Mouse (Mus musculus) midbrain, postnatal 0 days (tissue): ENCODE data around the gene Lhx9. TPM values are rescaled to one million over a fixed set of nuclear protein-coding genes. Genes with fewer than 3 reads are reported as not detected.
A peak's percentile ranks its signal among the peaks of the same experiment; 100 is the strongest.

Experiments used
- ATAC-seq: fragments of 200-750 bp; cut with Nextera tagmentation; 2 replicates; pipeline ENCODE4 v1.8.0; 2017; ENCODE audit warnings: moderate number of reproducible peaks, mild to moderate bottlenecking, moderate TSS enrichment, moderate library complexity; ENCODE audit not compliant: low FRiP score
- DNase-seq: peaks from one replicate; pipeline ENCODE4 v3.0.0-alpha.2; 2015; ENCODE audit warnings: low spot score
- H3K27ac ChIP-seq: fragments of 300-500 bp; sonication (generic); 2 replicates; pipeline ENCODE4 v1.5.1; 2014; ENCODE audit warnings: low read depth, mild to moderate bottlenecking, low read length, mixed read lengths
- H3K27me3 ChIP-seq: fragments of 300-500 bp; sonication (generic); 2 replicates; pipeline ENCODE4 v1.6.1; 2014; ENCODE audit warnings: low read length, control low read depth, mixed read lengths; ENCODE audit not compliant: insufficient read depth
- H3K36me3 ChIP-seq: fragments of 300-500 bp; sonication (generic); 2 replicates; pipeline ENCODE4 v1.6.1; 2014; ENCODE audit warnings: low read length, control low read depth, mixed read lengths; ENCODE audit not compliant: insufficient read depth
- H3K4me1 ChIP-seq: fragments of 300-500 bp; sonication (generic); 2 replicates; pipeline ENCODE4 v1.6.1; 2014; ENCODE audit warnings: mild to moderate bottlenecking, control low read depth, antibody characterized with exemption, low read length, mixed read lengths; ENCODE audit not compliant: insufficient read depth
- H3K4me2 ChIP-seq: fragments of 300-500 bp; sonication (generic); 2 replicates; pipeline ENCODE4 v1.6.1; 2014; ENCODE audit warnings: low read depth, mild to moderate bottlenecking, low read length, mixed read lengths; ENCODE audit not compliant: poor library complexity, severe bottlenecking
- H3K4me3 ChIP-seq: fragments of 300-500 bp; sonication (generic); 2 replicates; pipeline ENCODE4 v1.5.1; 2014; ENCODE audit warnings: low read depth, mild to moderate bottlenecking, low read length, moderate library complexity
- H3K9ac ChIP-seq: fragments of 300-500 bp; sonication (generic); replicated peaks from 2 replicates; pipeline ENCODE4 v1.6.1; 2014; ENCODE audit warnings: mild to moderate bottlenecking, low read length, moderate library complexity, mixed read lengths; ENCODE audit not compliant: poor library complexity, severe bottlenecking
- H3K9me3 ChIP-seq: fragments of 300-500 bp; sonication (generic); 2 replicates; pipeline ENCODE4 v1.6.1; 2016; ENCODE audit warnings: low read length, control low read depth
- CTCF ChIP-seq: IDR thresholded peaks from 2 replicates; pipeline ENCODE4 v1.5.1; 2016; ENCODE audit warnings: antibody characterized with exemption, mild to moderate bottlenecking
- WGBS: fragments of 180-500 bp; shearing (Covaris S2); extraction: QIAGEN DNeasy Blood & Tissue Kit; methylation state at CpG from one replicate; pipeline ENCODE4 v1.1.7; 2014; 5-methylcytosine and 5-hydroxymethylcytosine counted together
- polyA plus RNA-seq: library from polyadenylated mRNA; unstranded; fragments of >200 nt; fragmentation: Nextera tagmentation; extraction: Ambion mirVana; gene quantifications from 2 replicates; pipeline ENCODE4 v1.2.1, GENCODE M21; 2015
- total RNA-seq: library from RNA; depleted of rRNA; stranded (reverse); fragments of >200 nt; gene quantifications from 2 replicates; pipeline ENCODE4 v1.2.3, GENCODE M21; 2014

Lhx9 gene
- total and polyA plus RNA-seq, 2 experiments from 2014 or later, result 76.9 to 129 TPM

DNA sequence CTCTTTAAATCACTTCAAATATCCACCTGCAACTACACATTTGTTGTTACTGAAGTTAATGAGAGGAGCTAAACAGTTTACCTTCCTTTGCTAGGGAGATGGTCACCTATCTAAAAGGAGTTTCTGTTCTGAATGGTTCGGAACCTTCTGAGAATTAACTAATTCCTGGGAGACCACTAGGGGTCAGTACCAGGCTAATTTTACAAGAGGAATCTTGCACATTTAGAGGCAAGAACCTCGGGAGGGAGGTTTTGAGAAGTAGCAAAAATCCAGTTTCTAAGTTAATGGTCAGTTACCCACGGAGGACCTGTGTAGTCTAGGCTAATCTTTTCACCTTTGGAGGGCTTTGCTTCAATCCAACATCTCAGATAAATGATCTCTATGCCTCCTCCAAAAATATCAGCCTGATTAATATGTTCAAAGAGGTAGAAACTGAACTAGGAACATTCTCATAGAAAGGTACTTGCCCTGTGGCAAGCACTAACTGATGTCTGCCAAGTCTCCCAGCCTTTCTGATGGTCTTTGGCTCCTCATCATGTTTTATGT, 12.9 kb downstream of the Lhx9 start:
- Histone ChIP-seq H3K36me3 (no peaks in the 10 kb centered on the region), H3K4me1 (no peaks in the 10 kb centered on the region), H3K27ac (peak overlapping the region; percentile 90; the same call in 1 of the 2 replicates), H3K27me3 (peaks cover 12% of the 10 kb centered on the region; the same call in 1 of the 2 replicates), H3K9me3 (no peaks in the 10 kb centered on the region), H3K4me3 (peak overlapping the region; percentile 44), H3K4me2 (peak overlapping the region; percentile 64), H3K9ac (peak overlapping the region; percentile 50; the same call in 1 of the 2 replicates)
- DNase-seq (peak; percentile 70), ATAC-seq (no peak)
- WGBS, result 0% methylated on average over 3 of the region's 3 CpGs
- TF ChIP-seq CTCF, result peak; percentile 82

DNA sequence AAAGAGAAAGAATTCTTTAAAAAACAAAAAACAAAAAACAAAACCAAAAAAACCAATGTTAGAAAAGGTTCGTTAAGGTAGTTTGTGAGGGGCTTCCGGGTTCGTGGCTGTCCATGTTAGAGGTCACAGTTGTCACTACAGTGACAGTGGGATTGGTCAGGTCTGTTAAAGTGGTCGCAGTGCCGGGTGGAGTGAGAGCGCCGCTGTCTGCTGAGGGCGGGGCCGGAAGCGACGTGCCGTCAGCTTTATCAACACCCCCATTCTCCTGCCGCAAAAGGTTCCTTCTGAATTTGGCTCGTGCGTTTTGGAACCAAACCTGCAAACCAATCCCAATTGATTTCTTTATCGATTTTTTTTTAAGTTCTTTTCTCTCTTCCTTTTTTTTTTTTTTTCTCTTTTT, 17.1 kb downstream of the Lhx9 start:
- peak overlapping the region; percentile 39 for H3K4me2 ChIP-seq
- WGBS, result 2% methylated on average over 16 of the region's 16 CpGs
- ATAC-seq (no peak), DNase-seq (no peak)
- H3K9me3 ChIP-seq, result no peaks in the 10 kb centered on the region
- H3K4me3 ChIP-seq, result peak overlapping the region; percentile 25
- no peaks in the 10 kb centered on the region for H3K27me3 ChIP-seq
- no peak for TF ChIP-seq CTCF
- no peaks in the 10 kb centered on the region for H3K4me1 ChIP-seq
- no peaks in the 10 kb centered on the region for H3K36me3 ChIP-seq
- no peak overlapping the region for H3K9ac ChIP-seq
- peak overlapping the region; percentile 55; the same call in 1 of the 2 replicates for H3K27ac ChIP-seq

DNA sequence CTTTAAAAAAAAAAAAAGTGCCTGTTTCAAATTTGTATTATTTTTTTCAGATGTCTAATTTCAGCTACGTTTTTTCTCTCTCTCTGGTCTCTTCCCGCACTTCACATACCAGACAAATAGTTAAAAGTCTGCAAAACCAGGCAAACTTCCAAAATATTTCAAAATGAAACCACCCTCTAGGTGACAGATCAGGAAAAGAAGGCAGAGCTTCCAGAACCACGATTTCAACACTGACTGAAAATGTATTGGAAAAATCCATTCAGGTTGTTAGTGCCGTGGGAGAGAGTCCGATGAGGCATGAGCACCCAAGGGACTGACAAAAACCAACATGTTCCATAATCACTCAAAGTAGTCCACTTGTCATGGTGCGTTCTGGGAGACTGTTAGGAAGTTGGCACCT, 21.5 kb downstream of the Lhx9 start:
- no peak for TF ChIP-seq CTCF
- Histone ChIP-seq H3K4me2 (no peak overlapping the region), H3K9me3 (no peaks in the 10 kb centered on the region), H3K36me3 (no peaks in the 10 kb centered on the region), H3K27ac (no peak overlapping the region), H3K4me3 (no peak overlapping the region), H3K9ac (no peak overlapping the region), H3K4me1 (no peaks in the 10 kb centered on the region), H3K27me3 (no peaks in the 10 kb centered on the region)
- ATAC-seq, result no peak
- DNase-seq, result no peak
- 55% methylated on average over 6 of the region's 6 CpGs for WGBS

DNA sequence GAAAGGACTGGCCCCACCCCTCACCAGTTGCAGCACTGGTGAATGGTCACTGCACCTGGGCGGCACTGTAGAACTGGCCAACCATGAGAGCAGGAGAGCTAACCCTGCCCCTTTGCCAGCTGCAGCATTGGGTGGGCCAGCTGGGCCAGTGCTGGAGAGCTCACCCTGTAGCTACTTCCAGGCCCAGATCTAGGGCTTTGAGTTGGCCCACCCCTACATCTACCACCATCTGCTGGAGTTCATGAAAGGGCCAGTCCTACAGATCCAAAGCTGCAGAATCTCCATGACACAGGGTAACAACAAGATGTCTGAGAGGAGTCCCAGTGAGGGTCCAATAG, 25.4 kb downstream of the Lhx9 start:
- Histone ChIP-seq H3K9me3 (no peaks in the 10 kb centered on the region), H3K27ac (no peak overlapping the region), H3K4me2 (no peak overlapping the region), H3K36me3 (no peaks in the 10 kb centered on the region), H3K4me1 (no peaks in the 10 kb centered on the region), H3K27me3 (no peaks in the 10 kb centered on the region), H3K9ac (no peak overlapping the region), H3K4me3 (no peak overlapping the region)
- ATAC-seq (peak; percentile 70; the same call in 1 of the 2 replicates), DNase-seq (no peak)
- TF ChIP-seq CTCF, result no peak
- 100% methylated on average over 1 of the region's 1 CpGs for WGBS

DNA sequence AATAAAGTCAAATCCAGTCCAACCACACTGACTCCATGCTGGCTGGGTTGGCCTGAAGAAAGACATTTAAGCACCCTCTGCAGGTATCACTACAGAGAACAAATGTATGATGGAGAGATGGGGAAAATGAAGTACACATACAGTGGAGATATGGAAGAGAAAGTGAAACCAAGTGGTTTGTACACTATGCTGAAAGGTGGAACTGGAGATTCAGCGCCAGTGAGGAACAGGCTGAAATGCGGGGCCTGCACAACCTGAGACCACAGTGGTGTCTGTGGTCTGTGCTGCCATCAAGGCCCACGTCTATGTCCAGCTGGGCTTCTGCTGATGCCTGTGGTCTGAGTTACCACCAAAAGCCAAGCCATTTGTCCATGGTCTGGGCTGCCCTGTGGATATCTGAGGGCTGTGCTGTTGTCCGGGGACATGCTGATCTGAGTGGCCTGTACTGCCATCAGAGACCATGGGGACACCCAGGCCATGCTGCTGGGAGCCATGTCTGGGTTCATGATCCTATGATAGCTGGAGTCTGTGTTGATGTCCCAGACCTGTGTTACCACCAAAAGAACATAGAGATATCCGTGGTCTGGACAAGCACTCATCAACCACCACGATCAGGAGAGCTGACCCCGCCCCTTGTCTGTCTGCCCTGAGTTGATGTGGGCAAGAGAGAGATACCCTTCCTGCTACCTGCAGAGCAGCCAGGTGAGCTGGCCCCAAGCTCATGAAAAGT, 26.0 kb downstream of the Lhx9 start:
- 94% methylated on average over 7 of the region's 7 CpGs for WGBS
- Histone ChIP-seq H3K9ac (no peak overlapping the region), H3K9me3 (no peaks in the 10 kb centered on the region), H3K27me3 (no peaks in the 10 kb centered on the region), H3K4me2 (no peak overlapping the region), H3K4me1 (no peaks in the 10 kb centered on the region), H3K4me3 (no peak overlapping the region), H3K27ac (peak overlapping the region; percentile 38; the same call in 1 of the 2 replicates), H3K36me3 (no peaks in the 10 kb centered on the region)
- DNase-seq (no peak), ATAC-seq (peak; percentile 47; the same call in 1 of the 2 replicates)
- no peak for TF ChIP-seq CTCF

DNA sequence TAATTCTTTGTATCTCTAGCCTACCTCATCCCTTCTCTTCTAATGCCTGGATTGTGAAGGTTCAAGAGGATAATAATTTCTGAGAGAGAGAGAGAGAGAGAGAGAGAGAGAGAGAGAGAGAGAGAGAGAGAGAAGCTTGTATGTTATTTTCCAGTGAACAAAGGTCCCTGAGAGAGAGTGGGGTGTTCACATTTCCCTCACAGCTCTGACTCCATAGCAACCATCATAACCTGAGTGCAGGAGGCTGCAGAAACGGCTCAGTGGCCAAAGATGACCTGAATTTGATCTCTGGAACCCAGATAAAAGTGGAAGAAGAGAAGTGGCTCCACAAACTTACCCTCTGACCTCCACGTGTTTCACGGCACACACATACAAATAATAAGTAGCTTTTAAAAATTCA, 46.6 kb downstream of the Lhx9 start:
- H3K36me3 ChIP-seq, result no peaks in the 10 kb centered on the region
- H3K27me3 ChIP-seq, result no peaks in the 10 kb centered on the region
- no peaks in the 10 kb centered on the region for H3K9me3 ChIP-seq
- H3K4me2 ChIP-seq, result no peak overlapping the region
- H3K4me3 ChIP-seq, result no peak overlapping the region
- TF ChIP-seq CTCF, result no peak
- H3K9ac ChIP-seq, result no peak overlapping the region
- ATAC-seq (no peak), DNase-seq (no peak)
- H3K4me1 ChIP-seq, result no peaks in the 10 kb centered on the region
- H3K27ac ChIP-seq, result no peak overlapping the region
- WGBS, result 64% methylated on average over 3 of the region's 3 CpGs
